Mouse (Mus musculus): ENCODE data around the gene 9330182L06Rik.

GRCm38 (mm10) chr5:9373341-9373740 lies 107.4 kb downstream of the 9330182L06Rik start:
- TF ChIP-seq CTCF (IDR thresholded peaks at IDR 0.05; ENCODE audit: control insufficient read depth, insufficient read depth, low read length), result no peak
- TF ChIP-seq POLR2A (IDR thresholded peaks at IDR 0.05; ENCODE audit: borderline replicate concordance, control insufficient read depth, low read depth, low read length), result no peak
